Mouse (Mus musculus) neural tube, embryonic 11.5 days (tissue): Measurements from ENCODE around the gene Gm14597. TPM values are rescaled to one million over a fixed set of nuclear protein-coding genes. Genes with fewer than 3 reads are reported as not detected.

Experiments
- polyA plus RNA-seq: library from polyadenylated mRNA; unstranded; fragments of >200 nt; fragmentation: Nextera tagmentation; extraction: Ambion mirVana; gene quantifications from 2 replicates; pipeline ENCODE4 v1.2.1, GENCODE M21; 2014

The Gm14597 gene
- polyA plus RNA-seq, 1 experiment from 2014 or later = not detected

Other genes starting within 250 kb of the Gm14597 start
- 62.2 and 63.4 TPM in 2 replicates for gene Mospd1, start 238.5 kb downstream of the Gm14597 start, polyA plus RNA-seq
- gene Etd, start 174.1 kb downstream of the Gm14597 start, polyA plus RNA-seq = not detected in 2 replicates
- gene Rtl8c, start 947 bp downstream of the Gm14597 start, polyA plus RNA-seq = 60.1 and 62.8 TPM in 2 replicates
- 108 and 116 TPM in 2 replicates for gene Rtl8a, start 34.7 kb upstream of the Gm14597 start, polyA plus RNA-seq
- gene Rtl8b, start 61.4 kb upstream of the Gm14597 start, polyA plus RNA-seq = 86.3 and 95.1 TPM in 2 replicates
- 0.37 and 0.50 TPM in 2 replicates for gene 4930502E18Rik, start 115.8 kb upstream of the Gm14597 start, polyA plus RNA-seq
- gene 1700013H16Rik, start 148.9 kb upstream of the Gm14597 start, polyA plus RNA-seq = not detected in 2 replicates
- not detected in 2 replicates for gene Zfp36l3, start 167.4 kb upstream of the Gm14597 start, polyA plus RNA-seq
- gene Xlr, start 188.7 kb upstream of the Gm14597 start, polyA plus RNA-seq = 0.85 and 0.90 TPM in 2 replicates